Mouse (Mus musculus) left cerebral cortex, postnatal 36 days (tissue): ENCODE data around the gene Nlrp9c. TPM values are rescaled to one million over a fixed set of nuclear protein-coding genes. Genes with fewer than 3 reads are reported as not detected.
"Not testable (repeated sequence)": the region's sequence is repeated elsewhere in the genome, so short reads cannot be mapped to it uniquely, and the experiment has no call there.

Source experiments
- DNase-seq, 2 experiments: peaks; one replicate each; pipeline ENCODE4 v3.0.0; 2021 to 2022; ENCODE audit warnings: low spot score in 2 of 2, mixed read lengths in 1 of 2
- intact Hi-C: fragments of 180-260 bp; cut with DNase I; formaldehyde crosslinking; loops from one replicate; pipeline ENCODE4 v1.15.1; 2025
- total RNA-seq, 2 experiments: library from RNA; stranded (reverse); gene quantifications; 2 replicates each; pipeline ENCODE4 v1.2.3; 2021

The Nlrp9c gene
- not detected for total RNA-seq

DNA sequence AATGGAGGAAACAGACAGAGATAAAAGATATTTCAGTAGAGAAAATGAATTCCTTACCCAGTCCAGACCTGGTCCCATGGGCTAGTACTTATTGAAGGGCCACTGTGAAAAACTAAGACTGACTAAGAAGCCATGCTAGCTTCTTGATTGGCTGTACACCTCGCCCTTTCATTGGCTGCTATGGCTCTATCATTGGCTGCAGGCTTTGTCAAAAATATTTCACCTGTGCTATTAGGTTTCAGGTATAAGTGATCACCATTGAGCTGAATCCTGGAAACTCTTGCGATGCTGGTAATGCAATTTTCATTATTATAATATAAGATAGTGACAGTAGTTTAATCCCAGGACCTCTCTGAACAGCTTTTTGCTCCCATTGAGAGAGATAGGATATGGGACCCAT is at the start of gene Nlrp9c:
Gene Nlrp9c, minus strand, starts transcription at position 101 of the 400 bp plus-strand sequence.
- intact Hi-C loops, DNase-seq: not testable (repeated sequence)

DNA sequence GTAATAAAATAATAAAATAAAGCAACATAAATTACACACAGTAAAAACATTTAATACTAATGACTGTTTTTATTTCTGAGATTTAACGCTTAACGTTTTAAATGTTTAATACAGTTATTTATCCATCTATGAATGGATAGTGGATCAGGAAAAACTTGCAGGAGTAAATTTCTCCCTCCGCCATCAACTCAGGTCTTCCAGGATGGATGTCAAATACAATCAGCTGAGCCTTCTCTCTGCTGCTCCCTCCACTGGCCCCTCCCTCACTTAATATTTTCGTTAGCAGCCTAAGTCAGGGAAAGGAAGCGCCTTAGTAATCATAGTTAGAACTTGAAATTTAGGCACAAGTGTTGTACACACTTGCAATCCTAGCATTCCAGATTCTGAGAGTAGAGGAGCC is 31.3 kb upstream of the Nlrp9c start, which contains the start of gene Nlrp4a:
Gene Nlrp4a, plus strand, starts transcription at position 301 of the 400 bp plus-strand sequence.
- intact Hi-C loops = no loop called here
- no peak for DNase-seq

- intact Hi-C loops, DNase-seq: not testable (repeated sequence)
Measured at GRCm38 (mm10) chr7:26391811-26392210, 11.7 kb downstream of the Nlrp9c start.

GRCm38 (mm10) chr7:26391137-26391536 is 12.4 kb downstream of the Nlrp9c start:
- intact Hi-C loops, DNase-seq: not testable (repeated sequence)

GRCm38 (mm10) chr7:26386691-26387090 is 16.8 kb downstream of the Nlrp9c start:
- intact Hi-C loops, DNase-seq: not testable (repeated sequence)

GRCm38 (mm10) chr7:26380807-26381206 is 22.7 kb downstream of the Nlrp9c start:
- intact Hi-C loops = no loop called here
- DNase-seq = no peak

DNA sequence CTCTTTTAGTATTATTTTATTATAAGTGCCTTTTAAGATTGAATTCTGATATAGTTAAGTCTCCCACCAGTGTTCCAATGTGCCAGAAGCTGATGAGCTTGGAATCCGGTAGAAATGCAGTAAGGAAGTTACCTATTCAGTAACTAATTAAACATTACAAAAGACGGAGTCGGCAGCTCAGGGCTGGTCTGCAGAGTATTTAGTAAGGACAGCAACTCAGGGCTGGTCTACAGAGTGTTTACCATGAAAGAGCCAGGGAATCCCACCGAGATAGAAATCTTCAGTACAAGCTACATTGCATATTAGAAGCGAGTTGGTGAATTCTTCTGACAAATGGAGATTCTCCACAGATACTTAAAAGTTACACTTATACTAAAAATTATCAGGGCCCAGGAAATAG is 30.3 kb downstream of the Nlrp9c start:
- DNase-seq, intact Hi-C loops: not testable (repeated sequence)

GRCm38 (mm10) chr7:26356719-26357118 is 46.8 kb downstream of the Nlrp9c start:
- not testable (repeated sequence) for DNase-seq
- intact Hi-C loops = loop anchor here (10.0 kb wide), 1 partner anchor 528 kb away; no protein-coding TSS in a partner anchor

- intact Hi-C loops = loop anchor here (10.0 kb wide), 1 partner anchor 533 kb away; no protein-coding TSS in a partner anchor
- not testable (repeated sequence) for DNase-seq
Measured at GRCm38 (mm10) chr7:26352258-26352657, 51.2 kb downstream of the Nlrp9c start.

- intact Hi-C loops = loop anchor here (10.0 kb wide), 1 partner anchor 535 kb away; no protein-coding TSS in a partner anchor
- DNase-seq = not testable (repeated sequence)
Measured at GRCm38 (mm10) chr7:26350177-26350576, 53.3 kb downstream of the Nlrp9c start.

DNA sequence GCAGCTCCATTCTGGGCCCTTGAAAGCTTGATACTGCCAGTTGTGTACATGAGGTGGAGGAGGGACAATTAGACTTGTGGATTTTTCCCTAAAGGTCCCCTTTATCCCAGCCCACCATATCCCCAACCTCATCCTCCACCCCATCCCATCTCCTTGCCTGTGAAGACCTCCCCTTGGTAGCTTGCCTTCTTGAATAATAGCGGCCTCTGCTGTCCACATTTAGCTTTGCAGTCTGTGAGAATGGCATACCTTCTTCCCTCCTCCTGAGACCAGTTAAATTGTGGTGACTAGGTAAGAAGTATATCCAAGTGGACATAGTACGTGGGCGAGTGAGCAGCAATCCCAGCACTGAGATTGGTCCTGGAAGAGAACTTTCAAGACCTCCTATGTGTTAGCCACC is 83.1 kb downstream of the Nlrp9c start:
- intact Hi-C loops = not testable (repeated sequence)

GRCm38 (mm10) chr7:26315809-26316208 is 87.7 kb downstream of the Nlrp9c start:
- DNase-seq, intact Hi-C loops: not testable (repeated sequence)

More for the DNA sequence above, 83.1 kb downstream of the Nlrp9c start:
- not testable (repeated sequence) for DNase-seq

GRCm38 (mm10) chr7:26315194-26315593 is 88.3 kb downstream of the Nlrp9c start:
- intact Hi-C loops, DNase-seq: not testable (repeated sequence)

GRCm38 (mm10) chr7:26311786-26312185 is 91.7 kb downstream of the Nlrp9c start:
- DNase-seq, intact Hi-C loops: not testable (repeated sequence)

DNA sequence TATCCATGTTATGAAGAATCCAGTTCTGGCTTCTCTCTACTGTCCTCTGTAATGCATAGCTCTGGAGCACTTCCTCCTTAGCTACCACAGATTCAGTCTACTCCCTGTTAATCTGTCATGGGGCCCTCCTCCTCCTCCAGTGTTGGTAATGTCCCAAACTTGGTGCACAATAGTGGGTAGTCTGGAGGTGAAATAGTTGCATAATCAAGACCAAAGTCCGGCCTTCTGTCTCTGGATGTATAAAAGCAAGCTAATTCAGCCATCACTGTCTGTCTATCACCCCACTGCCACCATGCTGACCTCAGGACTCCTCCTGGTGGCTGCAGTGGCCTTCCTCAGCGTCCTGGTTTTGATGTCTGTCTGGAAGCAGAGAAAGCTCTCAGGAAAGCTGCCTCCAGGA is 96.6 kb downstream of the Nlrp9c start, which contains the start of gene Cyp2a4:
Gene Cyp2a4, plus strand, starts transcription at position 244 of the 400 bp plus-strand sequence.
- DNase-seq, intact Hi-C loops: not testable (repeated sequence)

DNA sequence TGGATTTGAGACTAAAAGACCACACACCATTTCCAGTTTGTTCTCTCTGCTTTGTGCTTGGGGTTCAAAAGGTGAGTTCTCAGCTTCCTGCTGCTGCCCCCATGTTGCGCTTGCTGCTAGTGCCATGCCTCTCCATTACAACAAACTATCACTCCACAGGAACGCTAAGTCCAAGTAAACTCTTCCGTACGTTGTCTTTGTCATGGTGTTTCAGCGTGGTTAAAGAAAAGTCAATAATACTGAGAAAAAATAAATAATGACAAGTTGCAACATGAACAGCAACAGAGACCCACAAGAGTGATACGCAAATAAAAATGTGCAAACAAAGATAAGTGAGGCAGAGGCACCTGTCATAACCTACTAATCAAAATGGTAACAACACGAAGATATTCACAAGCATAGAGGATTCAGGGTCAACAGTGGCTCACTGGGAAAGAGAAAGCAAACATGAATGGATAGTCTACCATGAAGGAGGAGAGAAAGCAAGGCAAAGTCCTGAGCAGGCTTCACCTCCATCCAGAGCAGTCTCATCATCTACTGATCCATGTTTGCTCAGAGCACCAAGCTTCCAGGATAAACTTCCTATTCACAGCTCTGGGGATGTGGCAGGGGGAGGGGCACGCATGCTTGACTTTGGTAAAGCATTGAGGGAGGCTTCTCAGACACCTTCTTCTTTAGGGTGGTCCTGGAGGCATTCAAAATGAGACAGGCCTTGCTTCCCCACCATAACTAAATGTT is 99.9 kb downstream of the Nlrp9c start:
- intact Hi-C loops, DNase-seq: not testable (repeated sequence)

Other genes starting within 250 kb of the Nlrp9c start
- not detected for gene Cyp2b9, start 230.3 kb downstream of the Nlrp9c start, total RNA-seq
- gene Vmn1r184, start 143.4 kb downstream of the Nlrp9c start, total RNA-seq = not detected
- not detected for gene Cyp2a4, start 96.5 kb downstream of the Nlrp9c start, total RNA-seq
- not detected for gene Nlrp4a, start 31.4 kb upstream of the Nlrp9c start, total RNA-seq
- gene Nlrp9a, start 131.3 kb upstream of the Nlrp9c start, total RNA-seq = not detected
- not detected for gene Vmn1r185, start 214.8 kb upstream of the Nlrp9c start, total RNA-seq